Mouse (Mus musculus) urinary bladder, postnatal 4 days (tissue): ENCODE data around the gene Pknox2.
A peak's percentile ranks its signal among the peaks of the same experiment; 100 is the strongest.

ENCODE experiments used
- DNase-seq, 2 experiments: peaks; one replicate each; pipeline ENCODE4 v3.0.0; 2021 to 2022; ENCODE audit warnings: low spot score in 2 of 2

The Pknox2 gene

DNA sequence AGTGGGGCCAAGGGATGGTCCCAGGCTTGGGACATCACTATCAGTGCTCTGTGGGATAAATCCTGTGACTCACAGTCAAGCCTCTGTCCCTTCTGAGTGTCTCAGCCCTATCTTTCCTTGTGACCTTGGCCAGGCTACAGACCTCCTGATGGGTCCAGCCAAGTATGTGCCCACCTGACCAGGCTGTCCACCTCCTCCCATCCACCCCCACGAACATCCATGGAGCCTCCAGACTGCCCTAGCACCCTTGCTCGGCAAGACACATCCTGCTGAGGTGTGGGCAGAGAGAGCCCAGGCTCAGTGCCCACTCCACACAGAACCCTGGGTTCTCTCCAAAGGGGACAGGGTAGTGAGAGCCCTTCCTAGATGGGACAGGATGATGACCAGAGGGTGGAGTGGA is 204.6 kb downstream of the Pknox2 start:
- DNase-seq = no peak

DNA sequence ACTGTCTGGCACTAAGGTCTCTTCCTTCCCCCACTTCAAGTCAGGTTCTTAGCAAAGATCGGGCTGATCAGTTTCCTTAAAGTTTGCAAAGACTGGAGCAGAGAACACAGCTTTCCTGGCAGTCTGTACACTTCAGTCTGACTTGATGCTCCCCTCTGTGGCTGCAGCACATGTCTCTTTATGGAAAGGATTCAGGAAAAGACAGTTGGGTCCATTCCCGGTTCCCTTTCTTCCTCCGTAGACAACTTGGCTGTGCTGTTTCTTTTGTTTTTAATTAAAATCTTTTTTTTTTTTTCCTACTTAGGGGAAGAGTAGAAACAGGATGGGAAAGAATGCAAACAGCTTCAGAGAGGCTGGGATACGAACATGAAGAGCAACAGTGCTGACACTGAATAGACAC is 205.1 kb downstream of the Pknox2 start:
- no peak for DNase-seq

DNA sequence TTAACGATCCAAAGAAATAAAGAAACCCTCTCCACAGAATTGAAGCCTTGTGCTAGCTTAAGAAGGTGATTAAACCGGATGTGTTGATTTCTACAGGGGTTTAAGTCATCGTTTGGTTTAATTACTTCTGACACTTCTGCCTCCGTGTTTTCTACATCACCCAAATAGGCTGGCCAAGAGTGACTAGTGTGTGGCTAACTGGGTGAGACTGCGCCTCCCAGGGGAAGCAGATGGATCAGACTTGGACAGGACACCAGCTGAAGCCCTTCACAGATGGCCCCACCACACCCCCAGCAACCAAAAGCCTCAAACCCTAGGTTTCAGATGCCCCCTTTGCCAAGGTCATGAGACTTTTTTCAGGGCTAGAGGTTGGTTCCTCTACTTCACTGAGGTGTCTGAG is 205.6 kb downstream of the Pknox2 start:
- DNase-seq = no peak

DNA sequence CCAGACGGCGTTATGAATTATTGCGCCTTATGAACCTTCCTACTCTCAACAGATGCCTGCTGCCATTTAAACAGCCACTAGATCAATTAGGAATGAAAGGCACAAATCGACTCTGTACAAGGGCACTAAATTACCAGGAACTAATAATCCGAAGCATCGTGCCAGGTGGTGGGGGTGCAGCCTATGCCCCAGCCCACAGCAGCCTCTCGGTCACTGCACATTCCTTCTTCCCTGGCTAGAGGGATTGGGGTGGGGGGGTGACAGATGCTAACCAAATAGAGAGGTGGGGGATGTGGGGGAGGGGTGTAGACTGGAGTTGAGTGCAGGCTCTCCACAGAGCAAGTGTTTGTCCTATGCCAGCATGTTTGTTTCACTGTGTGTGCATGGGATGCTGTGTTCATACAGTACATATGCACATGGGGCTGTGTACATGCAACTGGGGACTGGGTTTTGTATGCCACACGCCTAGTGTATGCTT is 208.6 kb downstream of the Pknox2 start:
- no peak for DNase-seq

DNA sequence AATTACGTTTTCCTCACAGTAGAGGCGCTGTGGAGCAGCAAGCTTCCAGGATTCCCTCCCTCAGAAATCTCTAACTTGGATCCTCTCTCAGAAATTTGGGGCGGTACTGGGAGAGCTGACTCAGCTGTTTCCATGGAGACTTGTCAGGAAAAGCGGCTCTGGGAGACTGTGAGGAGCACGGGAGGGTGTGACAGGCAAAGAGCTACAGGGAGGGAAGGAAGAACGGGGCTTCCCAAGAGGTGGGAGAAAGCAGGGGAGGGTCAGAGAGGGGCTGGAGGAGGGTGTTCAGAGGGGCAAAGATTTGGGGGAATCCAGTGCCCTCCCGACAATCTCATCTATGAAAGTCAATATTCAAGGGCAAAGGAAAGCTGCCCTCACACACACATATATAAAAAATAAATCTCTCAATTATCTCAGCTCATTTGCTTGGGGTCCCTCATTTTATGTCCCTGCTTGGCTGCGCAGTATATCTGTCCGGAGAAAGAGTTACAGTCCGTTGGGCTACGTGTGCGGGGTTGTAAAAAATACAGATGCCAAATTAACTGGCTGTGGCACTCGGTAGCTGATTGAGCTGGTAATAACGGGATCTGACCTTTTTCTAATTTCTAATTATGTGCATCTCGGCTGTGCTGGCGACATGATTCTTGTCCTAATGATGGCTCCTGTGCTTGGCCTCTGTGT is 213.3 kb downstream of the Pknox2 start:
- peak; percentile 71 to 78 for DNase-seq

DNA sequence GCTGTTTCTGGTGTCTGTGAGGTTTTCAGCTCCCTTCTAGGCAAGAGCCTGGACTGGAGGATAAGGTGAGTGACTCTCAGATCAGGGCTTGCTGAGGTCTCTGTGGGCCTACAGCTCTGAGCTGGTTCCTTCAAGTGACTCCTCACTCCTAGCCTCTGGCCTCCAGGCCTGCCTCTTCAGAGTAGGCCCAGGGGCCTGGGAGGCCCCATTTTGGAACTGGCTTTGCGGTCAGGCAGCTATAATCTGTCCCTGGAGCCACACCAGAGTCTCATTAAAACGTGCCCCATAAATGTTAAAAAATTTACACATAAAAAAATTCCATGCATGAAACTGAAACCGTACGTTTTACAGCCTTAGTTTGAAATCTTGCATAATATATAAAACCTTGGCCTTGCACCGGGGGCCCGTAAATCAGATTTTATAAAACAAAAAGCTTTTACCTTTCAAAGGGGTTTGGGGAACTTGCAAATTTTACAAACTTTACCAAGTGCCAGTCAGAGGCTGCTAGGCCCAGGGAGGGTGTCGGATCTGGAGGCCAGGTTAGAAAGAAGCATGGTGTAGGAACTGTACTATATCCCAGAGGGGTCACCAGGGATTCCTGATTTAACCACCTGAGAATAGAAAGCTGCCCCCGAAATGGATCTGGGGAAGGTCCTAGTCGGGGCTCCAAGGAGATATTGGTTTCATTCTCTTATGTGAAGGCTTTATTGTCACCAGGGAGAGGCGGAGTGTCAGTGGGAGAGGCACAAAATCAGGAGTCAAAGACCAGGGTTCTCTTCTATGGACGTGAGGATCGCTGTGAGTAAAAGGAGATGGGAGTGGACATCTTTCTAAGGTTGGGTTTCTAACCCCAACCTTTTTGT is 214.0 kb downstream of the Pknox2 start:
- DNase-seq = no peak

DNA sequence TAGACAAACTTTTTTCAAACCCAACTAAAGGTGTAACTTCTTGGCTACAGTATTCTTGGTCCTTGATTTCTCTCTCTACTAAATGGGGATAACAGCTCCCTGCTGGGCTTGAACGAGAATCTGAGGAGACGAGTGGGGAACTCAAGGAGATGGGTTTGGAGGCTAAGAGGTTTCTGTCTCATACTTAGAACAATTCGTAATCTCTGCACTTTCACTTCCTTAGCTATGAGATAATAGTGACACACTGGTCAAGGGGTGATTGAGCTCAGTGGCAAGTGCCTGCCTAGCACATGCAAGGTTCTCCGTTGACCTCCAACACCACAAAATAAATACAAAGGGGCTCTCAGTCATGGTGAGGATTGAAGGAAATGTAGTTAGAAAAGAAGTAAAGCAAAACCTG is 215.6 kb downstream of the Pknox2 start:
- DNase-seq = no peak

DNA sequence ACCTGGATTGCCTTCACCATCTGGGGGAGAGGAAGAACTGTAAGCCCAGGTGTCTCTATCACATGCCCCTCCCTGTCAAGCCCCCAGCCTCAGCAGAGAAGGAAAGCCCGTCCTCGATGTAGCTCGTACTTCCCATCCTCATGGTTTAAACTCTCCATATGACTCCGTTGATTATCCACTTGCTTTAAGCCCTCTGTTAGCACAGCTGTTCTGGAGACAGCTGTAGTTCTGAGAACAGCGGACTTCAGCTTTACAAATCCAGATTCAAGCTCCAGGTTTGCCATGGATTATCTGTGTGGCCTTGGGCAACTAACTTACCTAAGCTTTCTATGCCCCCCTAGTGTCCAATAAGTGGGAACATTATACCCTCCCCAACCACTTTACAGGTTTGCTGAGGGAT is 223.5 kb downstream of the Pknox2 start:
- DNase-seq = no peak

DNA sequence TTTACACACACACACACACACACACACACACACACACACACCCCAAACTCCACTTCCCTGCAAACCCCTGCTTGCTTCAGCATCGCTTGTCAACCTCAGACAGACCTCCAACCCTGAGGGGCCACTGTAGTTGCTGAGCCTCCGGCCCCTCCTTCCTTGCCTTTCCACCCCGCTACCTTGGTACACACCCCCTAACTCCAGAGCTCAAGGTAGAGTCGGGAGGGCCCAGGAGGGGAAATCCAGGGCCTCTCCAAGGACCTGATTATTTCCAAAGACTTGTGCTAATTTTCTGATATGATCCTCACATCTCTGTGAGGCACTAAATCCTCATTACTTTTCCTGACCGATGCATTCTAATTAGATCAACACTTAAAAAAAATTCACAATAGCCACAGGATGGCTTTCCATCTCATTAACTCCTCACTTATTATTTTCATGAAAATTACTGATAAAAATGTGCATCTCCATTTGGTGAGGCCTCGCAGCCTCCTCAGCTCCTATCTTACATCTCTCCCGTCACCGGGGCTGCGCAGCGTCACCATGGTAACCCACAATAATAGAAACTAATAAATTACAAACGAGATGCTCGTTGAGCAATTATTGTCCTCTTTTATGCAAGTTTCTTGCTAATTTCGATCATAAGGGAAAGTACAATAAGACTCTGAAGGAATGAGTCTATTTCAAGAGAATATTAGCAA is 225.3 kb downstream of the Pknox2 start:
- DNase-seq = no peak

DNA sequence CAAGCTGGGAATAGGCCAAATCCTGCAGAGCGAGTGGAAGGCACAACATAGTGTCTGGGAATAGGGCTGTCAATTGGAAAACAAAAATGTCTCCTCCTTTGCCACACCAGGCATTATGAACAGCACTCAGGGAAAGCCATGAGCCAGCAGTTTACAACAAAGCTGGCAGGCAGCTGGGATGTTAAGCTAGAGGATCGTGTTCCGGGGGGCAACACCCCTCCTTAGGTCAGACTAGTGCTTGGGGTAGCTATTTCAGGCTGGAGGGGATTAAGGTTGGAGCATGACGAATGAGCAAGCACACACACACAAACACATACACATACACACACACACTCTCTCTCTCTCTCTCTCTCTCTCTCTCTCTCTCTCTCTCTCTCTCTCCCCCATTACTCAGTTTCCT is 227.7 kb downstream of the Pknox2 start:
- no peak for DNase-seq

DNA sequence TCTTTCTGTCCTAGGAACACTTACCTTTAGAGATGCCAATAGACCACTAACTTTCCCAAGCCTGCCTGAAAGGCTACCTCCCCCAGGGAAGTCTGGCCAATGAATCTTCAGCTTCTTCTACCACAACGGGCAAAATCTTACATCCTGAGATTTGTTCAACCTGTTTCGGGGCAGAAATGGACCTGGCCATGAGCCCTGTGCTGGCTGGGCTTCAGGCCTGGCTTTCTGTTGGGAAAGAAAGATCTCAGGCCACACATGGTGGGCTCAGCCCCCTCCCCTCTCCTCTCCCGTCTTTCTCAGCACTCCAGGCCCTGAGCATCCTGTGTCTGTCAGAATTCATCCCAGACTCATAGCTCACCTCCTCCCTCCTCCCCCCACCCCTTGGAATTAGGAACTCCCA is 228.6 kb downstream of the Pknox2 start:
- no peak for DNase-seq

DNA sequence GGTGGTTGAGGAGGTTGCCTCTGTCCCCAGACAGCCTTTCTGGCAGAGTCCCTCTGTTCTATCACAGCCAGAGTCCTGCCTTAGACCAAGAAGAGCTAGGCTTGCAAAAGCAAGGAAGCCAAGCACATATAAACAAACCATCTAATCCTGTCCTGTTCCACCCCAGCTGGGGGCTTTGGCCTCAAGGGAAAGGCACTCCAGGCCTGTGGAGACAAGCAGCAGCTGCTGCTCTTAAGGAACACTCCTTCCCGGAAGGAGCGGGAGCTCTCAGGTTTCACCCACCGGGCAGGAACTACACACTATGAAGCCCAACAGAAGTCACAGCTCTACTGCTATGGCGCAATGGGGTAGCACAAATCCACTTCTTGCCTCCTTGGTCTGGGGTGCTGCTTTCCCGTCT is 230.3 kb downstream of the Pknox2 start:
- DNase-seq = peak in 1 of 2 experiments; percentile 65

DNA sequence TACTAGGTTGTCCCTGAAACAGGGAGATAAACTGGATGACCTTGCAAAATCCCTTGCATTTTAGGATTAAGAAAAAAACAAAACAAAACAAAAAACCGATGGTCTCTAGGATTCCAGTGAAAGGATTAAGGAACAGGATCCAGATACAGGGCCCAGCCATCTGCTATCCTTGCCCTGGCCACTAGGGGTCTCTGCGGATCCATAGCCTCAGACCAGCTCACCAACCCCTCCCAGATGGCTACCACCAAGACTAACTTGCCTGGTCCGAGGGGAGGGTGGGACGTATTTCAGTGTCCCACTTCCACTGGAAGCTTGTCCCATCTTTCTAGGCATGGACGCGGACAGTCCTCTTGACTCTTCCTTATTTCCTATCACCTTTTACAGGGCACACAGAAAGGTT is 230.8 kb downstream of the Pknox2 start:
- DNase-seq = peak; percentile 72 to 83

DNA sequence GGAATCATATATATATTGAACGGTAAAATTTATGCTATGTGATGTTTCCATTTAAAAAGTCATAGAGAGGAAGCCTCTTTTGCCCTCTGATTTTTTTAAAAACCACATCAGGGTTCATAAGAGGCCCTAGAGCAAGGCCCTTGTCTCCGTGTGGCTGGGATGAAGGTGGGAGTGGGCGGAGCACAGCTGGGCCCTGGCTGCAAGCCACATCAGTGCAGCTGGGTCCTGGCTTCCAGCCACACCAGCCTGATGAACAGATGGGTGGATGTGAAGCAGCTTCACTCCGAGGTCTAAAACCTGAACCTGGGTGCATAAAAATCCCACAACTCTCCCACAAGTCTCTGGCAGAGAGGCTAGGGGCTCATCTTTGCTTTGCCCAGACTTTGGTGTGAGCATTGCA is 241.8 kb downstream of the Pknox2 start:
- DNase-seq = no peak

DNA sequence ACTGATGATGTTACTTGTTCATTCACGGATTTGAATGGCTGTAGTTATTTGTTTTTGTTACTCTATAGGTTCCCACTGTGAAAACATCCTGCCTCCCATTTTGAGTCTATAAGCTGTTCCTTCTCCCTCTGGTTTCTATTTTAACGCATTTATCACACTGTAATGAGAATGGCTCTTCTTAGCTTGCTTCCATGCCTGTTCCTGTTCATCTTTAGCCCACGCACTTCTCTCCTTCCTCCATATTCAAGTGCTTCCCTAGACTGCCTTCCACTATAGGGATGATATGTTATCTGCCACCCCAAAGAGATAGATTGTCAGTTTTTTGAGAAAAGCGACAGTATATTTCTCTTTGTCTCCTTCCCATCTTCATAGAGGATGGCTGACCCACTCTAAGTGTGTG is 246.7 kb downstream of the Pknox2 start:
- DNase-seq = no peak

DNA sequence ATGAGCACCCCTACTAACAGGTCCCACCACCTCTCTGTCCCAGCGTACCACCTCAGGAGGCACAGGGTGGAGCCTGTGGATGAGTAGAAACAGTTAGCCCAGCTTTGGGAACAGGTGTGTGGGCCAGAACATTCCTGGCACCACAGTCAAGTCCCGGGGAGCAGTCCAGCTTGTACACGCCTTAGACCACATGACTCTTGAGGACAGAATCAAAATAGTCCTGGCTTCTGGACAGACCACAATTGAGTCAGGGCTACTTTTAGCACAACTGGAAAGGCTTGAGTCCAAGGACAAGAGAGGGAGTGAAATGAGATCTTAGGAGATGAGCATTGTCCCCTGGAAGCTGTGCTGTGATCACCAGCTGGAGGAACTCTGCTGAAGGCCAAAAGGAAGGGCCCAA is 248.6 kb downstream of the Pknox2 start:
- no peak for DNase-seq

DNA sequence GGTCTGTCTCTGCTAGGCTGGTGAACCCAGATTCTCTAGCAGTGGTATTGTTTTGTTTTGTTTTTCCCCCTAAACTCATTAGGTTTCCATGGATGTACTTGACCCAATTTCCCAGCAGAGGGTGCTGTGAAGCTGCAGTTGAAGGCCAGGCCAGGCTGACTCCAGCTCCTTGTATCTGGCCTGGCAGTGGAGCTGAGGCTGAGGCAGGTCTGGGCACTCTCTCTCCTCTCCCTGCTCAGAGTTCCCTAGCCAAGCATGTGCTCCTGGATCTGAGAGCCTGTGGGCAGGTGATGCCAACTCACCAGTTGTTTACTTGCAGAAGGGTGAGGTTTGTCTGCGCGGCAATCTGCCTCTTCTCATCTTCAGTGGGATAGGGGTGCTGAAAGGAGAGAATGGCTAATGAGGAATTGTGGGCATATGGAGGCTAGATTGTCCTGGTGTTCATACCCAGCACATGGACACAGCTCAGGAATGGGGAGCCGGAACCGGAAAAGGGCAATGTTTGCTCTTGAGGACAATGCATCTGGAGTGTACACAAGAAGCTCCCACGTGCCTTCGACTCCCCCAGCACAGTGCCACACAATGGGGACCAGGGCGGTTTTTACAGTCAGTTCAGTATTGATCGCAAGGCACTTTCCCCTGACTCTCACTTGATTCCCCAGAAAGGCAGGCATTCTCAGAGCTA is 252.1 kb downstream of the Pknox2 start:
- DNase-seq = peak; percentile 43 to 67

DNA sequence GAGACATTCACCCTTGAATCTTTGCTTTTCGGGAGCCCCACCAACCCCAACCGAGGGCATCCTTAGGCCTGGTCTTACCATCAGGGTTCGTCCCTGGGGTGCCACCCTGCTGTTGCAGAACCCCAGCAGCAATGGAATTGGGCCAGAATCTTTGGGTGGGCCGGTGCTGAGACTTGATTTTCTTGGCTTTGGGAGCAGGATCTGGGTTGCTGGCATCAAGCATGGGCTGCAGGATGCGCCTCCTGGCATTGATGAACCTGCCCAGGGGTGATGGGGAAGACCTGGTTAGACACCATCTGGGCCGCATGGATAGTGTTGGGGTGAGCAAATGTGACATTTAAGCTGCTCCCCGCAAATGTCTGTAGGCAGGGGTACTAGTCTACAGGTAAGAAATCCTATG is 253.0 kb downstream of the Pknox2 start:
- DNase-seq = no peak

DNA sequence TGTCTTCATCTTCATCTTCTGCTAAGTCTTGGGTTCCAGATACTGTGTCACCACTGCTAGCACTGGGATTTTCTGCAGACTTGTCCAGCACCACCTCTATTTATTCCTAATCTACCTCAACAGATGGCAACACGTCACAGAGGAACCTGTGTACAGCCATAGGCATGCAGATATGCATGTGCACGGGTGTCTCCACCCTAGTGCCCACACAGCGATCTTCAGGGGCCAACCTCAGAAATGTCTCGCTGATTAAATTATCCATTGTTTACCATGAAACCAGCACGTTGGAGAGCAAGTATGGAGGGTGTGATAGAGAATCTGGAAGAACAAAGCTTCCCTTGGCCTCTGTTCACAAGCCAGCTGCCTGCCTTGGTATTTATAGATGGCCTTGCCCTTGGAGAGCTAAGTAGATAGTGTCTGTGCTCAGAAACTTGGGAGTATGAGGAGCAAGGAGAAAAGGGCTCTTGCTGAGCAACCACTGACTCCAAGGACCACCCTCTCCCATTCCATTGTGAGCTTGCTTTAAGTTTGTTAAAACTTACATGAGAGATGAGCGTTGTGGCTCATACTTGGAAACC is 253.7 kb downstream of the Pknox2 start:
- no peak for DNase-seq

DNA sequence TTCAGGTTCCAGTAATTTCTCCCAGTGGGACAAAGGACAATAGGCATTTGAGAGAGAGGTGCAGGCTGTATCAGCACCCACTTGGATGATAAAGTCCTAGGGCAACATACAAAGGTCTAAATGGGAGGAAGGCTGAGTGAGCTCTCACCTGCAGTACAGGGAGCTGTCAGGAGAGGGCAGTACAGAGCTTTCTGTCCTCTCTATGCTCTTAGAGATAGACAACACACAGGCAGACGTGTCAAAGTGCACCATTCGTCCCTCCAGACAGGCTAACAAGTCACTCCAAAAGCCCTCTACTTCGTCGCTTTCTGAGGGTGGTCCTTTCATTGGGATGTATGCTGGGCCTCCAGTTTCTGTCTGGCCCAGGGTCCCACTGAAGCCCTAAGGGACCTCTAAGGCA is 256.7 kb downstream of the Pknox2 start:
- no peak for DNase-seq

DNA sequence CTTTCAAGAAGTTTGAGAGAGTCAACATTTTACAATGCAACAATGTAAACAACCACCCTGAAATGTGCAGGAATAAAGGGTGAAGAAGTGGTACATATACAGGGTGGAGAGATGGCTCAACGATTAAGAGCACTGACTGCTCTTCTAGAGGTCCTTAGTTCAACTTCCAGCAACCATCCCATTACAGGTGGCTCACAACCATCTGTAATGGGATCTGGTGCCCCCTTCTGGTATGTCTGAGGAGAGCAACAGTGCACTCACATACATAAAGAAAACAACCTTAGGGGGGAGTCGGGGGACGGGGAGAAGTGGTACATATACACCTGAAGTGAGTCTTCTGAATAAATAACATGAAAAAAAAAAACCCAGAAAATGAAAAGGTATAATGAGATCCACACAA is 262.0 kb downstream of the Pknox2 start:
- DNase-seq = no peak

DNA sequence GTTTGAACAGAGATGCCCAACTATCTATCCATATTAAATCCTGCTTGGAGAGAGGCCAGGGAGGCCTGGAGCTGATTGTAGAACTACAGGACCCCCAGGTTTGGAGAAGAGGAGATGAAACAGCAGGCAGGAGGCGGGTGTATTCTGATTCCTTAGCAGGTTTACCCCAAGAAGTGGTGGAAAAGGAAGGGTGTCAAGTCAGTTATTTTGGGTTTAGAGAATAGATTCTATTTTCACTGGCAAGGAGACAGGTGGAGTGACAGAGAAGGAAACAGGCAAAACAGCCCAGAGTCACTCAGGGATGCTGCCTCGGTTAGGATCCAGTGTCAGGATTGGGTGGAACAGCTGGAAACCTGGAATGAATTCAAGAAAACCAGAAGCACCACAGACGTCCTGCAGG is 263.6 kb downstream of the Pknox2 start:
- no peak for DNase-seq
